Mouse (Mus musculus) liver, embryonic 14.5 days (tissue): ENCODE data around the gene Pafah1b2.

Source experiments
- CTCF ChIP-seq: IDR thresholded peaks from 2 replicates; pipeline ENCODE4 v1.5.1; 2016; ENCODE audit warnings: antibody characterized with exemption, low read depth, control low read depth
- EP300 ChIP-seq: IDR thresholded peaks from 2 replicates; pipeline ENCODE4 v1.6.1; 2016; ENCODE audit warnings: antibody characterized with exemption, low read depth

- TF ChIP-seq EP300 (no peak), CTCF (no peak)
Observed at GRCm38 (mm10) chr9:46006224-46006623, 6.3 kb downstream of the Pafah1b2 start.
